17 mouse cellular contexts compared by ENCODE assay signal in the genomic region with DNA sequence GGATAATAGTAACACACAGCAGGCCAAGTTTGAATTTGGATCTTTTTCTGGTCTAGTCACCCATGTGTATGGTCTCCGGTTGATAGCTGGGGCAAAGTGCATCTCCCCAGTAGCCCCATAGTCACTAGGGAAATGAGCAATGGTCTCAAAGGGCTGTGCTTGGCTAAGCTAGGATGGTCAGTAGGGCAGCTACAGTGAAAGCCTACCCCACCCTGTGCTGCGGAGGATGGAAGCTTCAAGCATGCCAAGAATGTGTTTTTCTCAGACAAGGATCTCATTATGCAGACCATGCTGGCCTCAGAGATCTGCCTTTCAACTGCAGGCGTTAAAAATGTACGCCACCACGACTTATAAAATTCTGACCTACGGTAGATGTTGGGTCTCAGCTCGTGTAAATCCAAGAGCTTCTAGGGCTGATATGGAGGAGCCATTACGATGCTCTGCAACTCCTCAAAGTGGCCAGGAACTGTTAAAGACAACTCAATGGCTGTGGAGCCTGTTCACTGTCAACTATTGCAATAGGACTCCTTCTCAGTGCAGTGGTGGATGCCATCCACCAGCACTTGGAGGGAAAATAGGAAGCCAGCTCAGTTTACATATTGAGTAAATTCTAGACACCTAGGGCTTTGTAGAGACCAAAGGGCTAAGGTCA. TPM values are rescaled to one million over a fixed set of nuclear protein-coding genes. Genes with fewer than 3 reads are reported as not detected.
DNase-seq lines count a peak whose midpoint lies in the region; ATAC-seq lines count a peak whose summit lies in the region.
"Had no signal": no experiment of that assay in that cellular context is flagged by ENCODE, and none has a peak within 500 bp of the region (broad histone marks: within the 10 kb centered on the region; RNA-seq: fewer than 3 reads in every experiment).

No protein-coding gene starts in this region.

- H3K9me3 ChIP-seq in hindbrain, embryonic 12.5 days (replicated peaks) = no peaks in the 10 kb centered on the region
- H3K9me3 ChIP-seq in hindbrain, embryonic 10.5 days = no peaks in the 10 kb centered on the region
- no peaks in the 10 kb centered on the region for H3K9me3 ChIP-seq in neural tube, embryonic 14.5 days (ENCODE audit: control insufficient read depth, low read length)
- H3K9me3 ChIP-seq in neural tube, embryonic 15.5 days (replicated peaks) = no peaks in the 10 kb centered on the region
- H3K9me3 ChIP-seq: forebrain, embryonic 15.5 days; midbrain, embryonic 12.5 days; neural tube, embryonic 13.5 days had no signal

- H3K27ac ChIP-seq in hindbrain, embryonic 12.5 days = peak overlapping the region; percentile 35; the same call in 1 of the 2 replicates
- no peak overlapping the region for H3K27ac ChIP-seq in hindbrain, embryonic 10.5 days
- H3K27ac ChIP-seq in neural tube, embryonic 14.5 days (ENCODE audit: low read depth, low read length) = no peak overlapping the region
- H3K27ac ChIP-seq in neural tube, embryonic 15.5 days (replicated peaks) = no peak overlapping the region
- H3K27ac ChIP-seq: forebrain, embryonic 15.5 days; midbrain, embryonic 12.5 days; neural tube, embryonic 13.5 days had no signal

- no peak overlapping the region for H3K4me3 ChIP-seq in hindbrain, embryonic 12.5 days
- H3K4me3 ChIP-seq in hindbrain, embryonic 10.5 days = no peak overlapping the region
- H3K4me3 ChIP-seq in neural tube, embryonic 14.5 days (ENCODE audit: low read depth, low read length) = no peak overlapping the region
- H3K4me3 ChIP-seq in neural tube, embryonic 15.5 days (replicated peaks) = no peak overlapping the region
- H3K4me3 ChIP-seq: forebrain, embryonic 15.5 days; midbrain, embryonic 12.5 days; neural tube, embryonic 13.5 days had no signal

- H3K36me3 ChIP-seq in hindbrain, embryonic 12.5 days = peaks cover 54% of the 10 kb centered on the region
- H3K36me3 ChIP-seq in hindbrain, embryonic 10.5 days = peaks cover 58% of the 10 kb centered on the region
- H3K36me3 ChIP-seq in neural tube, embryonic 14.5 days (ENCODE audit: control insufficient read depth, insufficient read depth, low read length) = peaks cover 47% of the 10 kb centered on the region
- H3K36me3 ChIP-seq in neural tube, embryonic 15.5 days = peaks cover 53% of the 10 kb centered on the region

- no peak for ATAC-seq in hindbrain, embryonic 12.5 days (ENCODE audit: low FRiP score)
- peak; percentile 31; the same call in 1 of the 2 replicates for ATAC-seq in neural tube, embryonic 14.5 days (ENCODE audit: low read depth)
- no peak for ATAC-seq in neural tube, embryonic 15.5 days (ENCODE audit: low FRiP score)
- ATAC-seq: forebrain, embryonic 15.5 days; inflammation-experienced regulatory T-cells, adult 6 months; lung, postnatal 0 days had no signal

- H3K4me1 ChIP-seq in hindbrain, embryonic 12.5 days = no peaks in the 10 kb centered on the region
- no peaks in the 10 kb centered on the region for H3K4me1 ChIP-seq in hindbrain, embryonic 10.5 days (replicated peaks)
- H3K4me1 ChIP-seq in neural tube, embryonic 14.5 days (ENCODE audit: control insufficient read depth, insufficient read depth, low read length) = no peaks in the 10 kb centered on the region
- no peaks in the 10 kb centered on the region for H3K4me1 ChIP-seq in neural tube, embryonic 15.5 days
- H3K4me1 ChIP-seq: forebrain, embryonic 15.5 days; midbrain, embryonic 12.5 days; neural tube, embryonic 13.5 days had no signal

- 70% methylated on average over 8 of the region's 8 CpGs for WGBS in hindbrain, embryonic 12.5 days
- WGBS in hindbrain, embryonic 10.5 days = 73% methylated on average over 8 of the region's 8 CpGs
- 68% methylated on average over 8 of the region's 8 CpGs for WGBS in neural tube, embryonic 14.5 days
- WGBS in neural tube, embryonic 15.5 days = 76% methylated on average over 8 of the region's 8 CpGs

- H3K4me2 ChIP-seq in hindbrain, embryonic 12.5 days (replicated peaks) = no peak overlapping the region
- H3K4me2 ChIP-seq in neural tube, embryonic 14.5 days (ENCODE audit: low read depth, low read length) = no peak overlapping the region
- no peak overlapping the region for H3K4me2 ChIP-seq in neural tube, embryonic 15.5 days
- H3K4me2 ChIP-seq: forebrain, embryonic 15.5 days; midbrain, embryonic 12.5 days; neural tube, embryonic 13.5 days had no signal

- no peaks in the 10 kb centered on the region for H3K27me3 ChIP-seq in hindbrain, embryonic 12.5 days
- no peaks in the 10 kb centered on the region for H3K27me3 ChIP-seq in hindbrain, embryonic 10.5 days (ENCODE audit: insufficient read depth, poor library complexity, severe bottlenecking)
- no peaks in the 10 kb centered on the region for H3K27me3 ChIP-seq in neural tube, embryonic 14.5 days (ENCODE audit: control insufficient read depth, insufficient read depth, low read length)
- no peaks in the 10 kb centered on the region for H3K27me3 ChIP-seq in neural tube, embryonic 15.5 days (replicated peaks)
- H3K27me3 ChIP-seq: forebrain, embryonic 15.5 days; midbrain, embryonic 12.5 days; neural tube, embryonic 13.5 days had no signal

- peak; percentile 59 for DNase-seq in adrenal gland, postnatal 10 days
- DNase-seq in adrenal gland, postnatal 4 days (ENCODE audit: low spot score in 2 of 2) = no peak
- DNase-seq in hindbrain, embryonic 10.5 days (ENCODE audit: low spot score) = no peak
- no peak for DNase-seq in c-Kit-positive CD71-positive TER-119-positive erythroid progenitor cells, embryonic 14.5 days (ENCODE audit: low spot score)
- DNase-seq in right cerebral cortex, adult 18-20 months = no peak
- DNase-seq: cerebellum, adult 2 months; gastrocnemius, postnatal 25 days; layer of hippocampus, postnatal 36 days; liver had no signal

- no peak overlapping the region for H3K9ac ChIP-seq in hindbrain, embryonic 12.5 days
- no peak overlapping the region for H3K9ac ChIP-seq in neural tube, embryonic 14.5 days (replicated peaks; ENCODE audit: low read depth, low read length)
- H3K9ac ChIP-seq in neural tube, embryonic 15.5 days (replicated peaks) = no peak overlapping the region
- H3K9ac ChIP-seq: forebrain, embryonic 15.5 days; midbrain, embryonic 12.5 days; neural tube, embryonic 13.5 days had no signal

RNA-seq across cellular contexts. Expression of a gene that starts 12.5 kb away (rescaled TPM):
- 100 to 1,000 TPM; 272 to 290 TPM for total RNA-seq in adrenal gland, postnatal 10 days (2021)
- total RNA-seq in adrenal gland, postnatal 4 days (2021) = 100 to 1,000 TPM; 310 to 330 TPM
- polyA plus RNA-seq in hindbrain, embryonic 12.5 days (2016; fragmentation: Nextera tagmentation; extraction: Ambion mirVana) = 539 and 546 TPM in 2 replicates
- polyA plus RNA-seq in hindbrain, embryonic 10.5 days (2016; fragmentation: Nextera tagmentation; extraction: Ambion mirVana) = 698 and 751 TPM in 2 replicates
- 498 and 536 TPM in 2 replicates for polyA plus RNA-seq in neural tube, embryonic 14.5 days (2014; fragmentation: Nextera tagmentation; extraction: Ambion mirVana)
- 473 and 502 TPM in 2 replicates for polyA plus RNA-seq in neural tube, embryonic 15.5 days (2015; fragmentation: Nextera tagmentation; extraction: Ambion mirVana)

RNA-seq across cellular contexts. Expression of a gene that starts 12.5 kb away (rescaled TPM):
- 10 to 100 TPM; 14.8 to 19.4 TPM for total RNA-seq in adrenal gland, postnatal 10 days (2021)
- total RNA-seq in adrenal gland, postnatal 4 days (2021) = 10 to 100 TPM; 17.1 to 17.4 TPM
- 12.3 and 12.4 TPM in 2 replicates for polyA plus RNA-seq in hindbrain, embryonic 12.5 days (2016; fragmentation: Nextera tagmentation; extraction: Ambion mirVana)
- polyA plus RNA-seq in hindbrain, embryonic 10.5 days (2016; fragmentation: Nextera tagmentation; extraction: Ambion mirVana) = 13.1 and 15.5 TPM in 2 replicates
- polyA plus RNA-seq in neural tube, embryonic 14.5 days (2014; fragmentation: Nextera tagmentation; extraction: Ambion mirVana) = 10.2 and 12.2 TPM in 2 replicates
- polyA plus RNA-seq in neural tube, embryonic 15.5 days (2015; fragmentation: Nextera tagmentation; extraction: Ambion mirVana) = 11.1 and 11.6 TPM in 2 replicates

RNA-seq across cellular contexts. Expression of a gene that starts 23.9 kb away (rescaled TPM):
- 100 to 1,000 TPM in 1 of 2 experiments, 10 to 100 TPM in 1; 82.2 to 106 TPM for total RNA-seq in adrenal gland, postnatal 10 days (2021)
- total RNA-seq in adrenal gland, postnatal 4 days (2021) = 100 to 1,000 TPM; 103 to 106 TPM
- polyA plus RNA-seq in hindbrain, embryonic 12.5 days (2016; fragmentation: Nextera tagmentation; extraction: Ambion mirVana) = 2.7 and 2.8 TPM in 2 replicates
- polyA plus RNA-seq in hindbrain, embryonic 10.5 days (2016; fragmentation: Nextera tagmentation; extraction: Ambion mirVana) = 1.6 and 2.0 TPM in 2 replicates
- polyA plus RNA-seq in neural tube, embryonic 14.5 days (2014; fragmentation: Nextera tagmentation; extraction: Ambion mirVana) = 1.7 and 5.6 TPM in 2 replicates
- polyA plus RNA-seq in neural tube, embryonic 15.5 days (2015; fragmentation: Nextera tagmentation; extraction: Ambion mirVana) = 6.9 and 7.7 TPM in 2 replicates
- polyA plus RNA-seq: inflammation-experienced regulatory T-cells, adult 6 months had no signal

RNA-seq across cellular contexts. Expression of a gene that starts 58.3 kb away (rescaled TPM):
- total RNA-seq in adrenal gland, postnatal 10 days (2021) = 100 to 1,000 TPM in 1 of 2 experiments, 10 to 100 TPM in 1; 97.6 to 101 TPM
- 100 to 1,000 TPM; 114 to 120 TPM for total RNA-seq in adrenal gland, postnatal 4 days (2021)
- polyA plus RNA-seq in hindbrain, embryonic 12.5 days (2016; fragmentation: Nextera tagmentation; extraction: Ambion mirVana) = 67.5 and 70.9 TPM in 2 replicates
- polyA plus RNA-seq in hindbrain, embryonic 10.5 days (2016; fragmentation: Nextera tagmentation; extraction: Ambion mirVana) = 34.5 and 39.9 TPM in 2 replicates
- 98.4 and 115 TPM in 2 replicates for polyA plus RNA-seq in neural tube, embryonic 14.5 days (2014; fragmentation: Nextera tagmentation; extraction: Ambion mirVana)
- 57.8 and 63.2 TPM in 2 replicates for polyA plus RNA-seq in neural tube, embryonic 15.5 days (2015; fragmentation: Nextera tagmentation; extraction: Ambion mirVana)
